Mouse (Mus musculus) MEL (cell line): Measurements from ENCODE around the gene Thumpd2.

Source experiments
- BHLHE40 ChIP-seq: IDR thresholded peaks from 2 replicates; pipeline ENCODE4 v1.6.1; 2012; ENCODE audit warnings: low read depth, mild to moderate bottlenecking, inconsistent platforms, low read length, improper control_type of control experiment, borderline replicate concordance
- CTCF ChIP-seq, 3 experiments: IDR thresholded peaks in 2 of 3; conservative IDR thresholded peaks in 1 of 3; 2 replicates each; pipeline ENCODE4 v1.5.1; 2011 to 2012; ENCODE audit warnings: low read length in 3 of 3, low read depth in 2 of 3, mild to moderate bottlenecking in 2 of 3, improper control_type of control experiment in 1 of 3, inconsistent platforms in 1 of 3, mixed read lengths in 1 of 3, moderate library complexity in 1 of 3; ENCODE audit not compliant: control insufficient read depth in 1 of 3, insufficient read depth in 1 of 3, poor library complexity in 1 of 3, severe bottlenecking in 1 of 3
- E2F4 ChIP-seq: IDR thresholded peaks from 2 replicates; pipeline ENCODE4 v1.6.1; 2011; ENCODE audit warnings: low read depth, low read length, improper control_type of control experiment, borderline replicate concordance
- EP300 ChIP-seq, 2 experiments: IDR thresholded peaks; 2 replicates each; pipeline ENCODE4 v1.6.1; 2011; ENCODE audit warnings: improper control_type of control experiment in 2 of 2, low read length in 2 of 2, low read depth in 1 of 2, mild to moderate bottlenecking in 1 of 2
- GABPA ChIP-seq: IDR thresholded peaks from 2 replicates; pipeline ENCODE4 v1.6.1; 2012; ENCODE audit warnings: low read depth, mild to moderate bottlenecking, inconsistent platforms, low read length, improper control_type of control experiment, moderate library complexity
- MAX ChIP-seq: IDR thresholded peaks from 2 replicates; pipeline ENCODE4 v1.6.1; 2011; ENCODE audit warnings: low read length, improper control_type of control experiment
- POLR2A ChIP-seq, 2 experiments: IDR thresholded peaks; 2 replicates each; pipeline ENCODE4 v1.6.1; 2011 to 2012; ENCODE audit warnings: low read length in 2 of 2, mild to moderate bottlenecking in 2 of 2, control low read depth in 1 of 2, improper control_type of control experiment in 1 of 2, low read depth in 1 of 2, moderate library complexity in 1 of 2; ENCODE audit not compliant: control insufficient read depth in 1 of 2, insufficient read depth in 1 of 2, poor library complexity in 1 of 2
- TBP ChIP-seq: IDR thresholded peaks from 2 replicates; pipeline ENCODE4 v1.8.0; 2011; ENCODE audit warnings: low read depth, low read length, improper control_type of control experiment
- USF1 ChIP-seq: IDR thresholded peaks from 2 replicates; pipeline ENCODE4 v1.6.1; 2014; ENCODE audit warnings: low read depth, mild to moderate bottlenecking, inconsistent platforms, low read length, improper control_type of control experiment, moderate library complexity
- USF2 ChIP-seq, 2 experiments: IDR thresholded peaks; 2 replicates each; pipeline ENCODE4 v1.6.1; 2011 to 2012; ENCODE audit warnings: improper control_type of control experiment in 2 of 2, low read length in 2 of 2, borderline replicate concordance in 1 of 2, inconsistent platforms in 1 of 2, low read depth in 1 of 2, mild to moderate bottlenecking in 1 of 2; ENCODE audit not compliant: insufficient read depth in 1 of 2
- ZKSCAN1 ChIP-seq: IDR thresholded peaks from 2 replicates; pipeline ENCODE4 v1.6.1; 2012; ENCODE audit warnings: low read depth, mild to moderate bottlenecking, inconsistent platforms, low read length, improper control_type of control experiment, moderate library complexity

DNA sequence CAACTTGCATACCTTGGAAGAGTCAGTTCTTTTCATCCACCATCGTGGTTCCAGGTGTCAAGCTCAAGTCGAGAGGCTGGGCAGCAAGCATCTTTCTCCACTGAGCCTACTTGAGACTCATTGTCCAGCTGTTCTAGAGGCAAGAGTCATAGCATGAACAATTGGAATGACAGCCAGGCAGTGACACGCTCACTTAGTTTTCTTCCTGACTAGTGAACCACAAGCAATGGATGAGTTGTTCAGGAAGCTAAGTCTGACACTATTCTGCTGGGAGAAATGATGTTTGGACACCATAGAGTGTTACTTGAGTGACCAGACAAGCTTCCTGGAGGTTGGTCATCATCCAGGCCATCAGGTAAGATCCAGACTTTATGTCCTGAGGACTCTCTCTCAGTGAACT, 24.0 kb upstream of the Thumpd2 start:
- TF ChIP-seq CTCF (IDR thresholded peaks at IDR 0.05 in 2 of 3, conservative IDR thresholded peaks at IDR 0.05 in 1 of 3; ENCODE audit: control insufficient read depth in 1 of 3, insufficient read depth in 1 of 3, low read depth in 2 of 3, low read length in 3 of 3, poor library complexity in 1 of 3, severe bottlenecking in 1 of 3): no peak
- no peak for TF ChIP-seq EP300 (IDR thresholded peaks at IDR 0.05; ENCODE audit: low read depth in 1 of 2, low read length in 2 of 2)
- TF ChIP-seq POLR2A (IDR thresholded peaks at IDR 0.05; ENCODE audit: control insufficient read depth in 1 of 2, insufficient read depth in 1 of 2, low read depth in 1 of 2, low read length in 2 of 2, poor library complexity in 1 of 2): no peak
- TF ChIP-seq USF1: no peak
- TF ChIP-seq MAX: no peak
- TF ChIP-seq E2F4: no peak
- no peak for TF ChIP-seq GABPA
- no peak for TF ChIP-seq BHLHE40
- TF ChIP-seq USF2 (IDR thresholded peaks at IDR 0.05; ENCODE audit: borderline replicate concordance in 1 of 2, insufficient read depth in 1 of 2, low read depth in 1 of 2, low read length in 2 of 2): no peak
- no peak for TF ChIP-seq ZKSCAN1
- TF ChIP-seq TBP: no peak
